Mouse (Mus musculus): ENCODE measurements at regions not wholly inside any gene's neighbourhood (a gene's known extent, or its start where the extent isn't known, plus 50 kb on each side); places are given as distances from the start of the nearest gene placed in this dataset.

DNA sequence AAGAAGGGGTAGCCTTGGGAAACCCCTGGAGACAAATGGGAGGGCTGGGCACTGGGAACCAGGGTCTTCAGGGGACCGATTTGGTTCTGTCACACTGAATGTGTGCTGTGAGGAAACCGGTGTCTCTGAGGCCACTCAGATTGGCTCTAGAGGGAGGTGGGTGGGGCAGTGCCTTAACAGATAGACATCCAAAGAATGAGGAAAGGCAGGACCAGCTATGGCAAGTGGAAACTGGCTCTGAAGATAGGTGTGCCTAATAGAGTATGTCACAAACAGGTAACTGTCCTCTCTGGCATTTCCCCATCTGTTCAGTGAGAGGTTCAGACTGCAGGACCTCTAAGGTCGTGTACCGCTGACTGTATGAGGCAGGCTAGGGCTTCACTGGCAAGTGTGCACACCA lies 53.3 kb upstream of the Shisal1 start:
- Histone ChIP-seq H3K4me2 (no peak overlapping the region), H3K36me3 (no peaks in the 10 kb centered on the region), H3K27me3 (replicated peaks) (no peaks in the 10 kb centered on the region), H3K4me3 (no peak overlapping the region), H3K9me3 (no peaks in the 10 kb centered on the region), H3K9ac (no peak overlapping the region), H3K4me1 (peaks cover 50% of the 10 kb centered on the region), H3K27ac (replicated peaks) (no peak overlapping the region)
- ATAC-seq (ENCODE audit: extremely low read depth, insufficient number of reproducible peaks, low FRiP score, low TSS enrichment), result no peak
- WGBS, result 64% methylated on average over 4 of the region's 4 CpGs

DNA sequence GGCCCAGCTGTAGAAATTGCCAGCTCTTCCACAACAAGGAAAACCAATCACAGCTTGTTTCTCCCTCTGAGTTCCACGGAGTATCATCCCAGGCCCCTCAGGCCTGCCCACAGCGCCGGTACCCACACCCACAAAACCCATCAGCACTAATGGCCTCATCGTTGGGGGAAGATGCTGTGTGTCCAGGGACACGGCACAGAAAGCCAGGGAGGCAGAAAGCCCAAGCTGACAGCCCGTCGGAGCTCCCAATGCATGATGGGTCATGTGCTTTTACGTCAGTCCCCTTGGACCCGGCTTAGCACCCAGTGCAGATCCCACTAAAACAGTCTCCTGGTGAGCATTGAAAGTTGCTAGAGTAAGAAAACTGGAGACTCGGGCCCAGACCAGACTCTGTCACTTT lies 50.2 kb upstream of the Shisal1 start:
- Histone ChIP-seq H3K9me3 (no peaks in the 10 kb centered on the region), H3K4me1 (peaks cover 31% of the 10 kb centered on the region), H3K9ac (no peak overlapping the region), H3K27ac (replicated peaks) (no peak overlapping the region), H3K4me2 (no peak overlapping the region), H3K27me3 (replicated peaks) (peaks cover 15% of the 10 kb centered on the region), H3K4me3 (no peak overlapping the region), H3K36me3 (no peaks in the 10 kb centered on the region)
- ATAC-seq (ENCODE audit: extremely low read depth, insufficient number of reproducible peaks, low FRiP score, low TSS enrichment), result no peak
- 74% methylated on average over 10 of the region's 10 CpGs for WGBS

Data from heart, embryonic 13.5 days (tissue).